ENCODE assay signal across 10 mouse cellular contexts in the genomic region with DNA sequence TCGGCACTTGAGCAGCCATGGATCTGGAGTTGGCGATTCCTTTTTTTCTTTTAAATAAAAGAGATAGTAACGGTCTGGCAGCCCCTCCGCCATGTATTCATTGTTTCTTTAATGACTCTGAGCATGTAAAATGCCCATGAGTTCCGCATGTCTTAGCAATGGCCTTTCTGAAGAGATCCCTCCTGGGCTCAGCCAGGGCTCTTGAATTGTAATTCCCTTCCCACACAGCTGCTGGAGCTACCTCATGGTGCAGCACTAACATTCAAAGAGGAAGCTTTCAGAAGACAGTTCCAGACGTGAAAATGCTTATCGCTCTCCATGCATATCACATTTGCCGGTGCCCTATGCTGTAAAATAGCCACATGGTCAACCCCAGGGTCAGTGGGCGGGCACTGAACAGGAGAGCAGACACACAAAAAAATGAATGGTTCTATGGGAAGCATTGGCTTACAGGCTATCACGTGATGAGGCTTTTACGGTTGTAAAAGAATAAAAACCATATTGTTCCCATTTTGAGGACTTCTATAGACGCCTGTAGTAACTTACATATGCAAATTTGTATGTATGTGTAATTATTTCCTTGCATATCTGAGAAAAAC.
"Had no signal": no experiment of that assay in that cellular context is flagged by ENCODE, and none has a peak within 500 bp of the region (broad histone marks: within the 10 kb centered on the region; RNA-seq: fewer than 3 reads in every experiment).

No protein-coding gene starts in this region.

- H3K9me3 ChIP-seq: limb, embryonic 12.5 days had no signal

- DNase-seq: kidney, adult 8-10 months; kidney, postnatal 36 days; liver; lung, adult 18-20 months; right cerebral cortex, postnatal 14 days; thymus, postnatal 36 days had no signal

- H3K9ac ChIP-seq: limb, embryonic 12.5 days; liver, embryonic 14.5 days had no signal

- ATAC-seq: intestine, postnatal 0 days had no signal

- H3K27ac ChIP-seq: kidney, postnatal 0 days; limb, embryonic 12.5 days; liver, embryonic 14.5 days had no signal

- H3K4me2 ChIP-seq: limb, embryonic 12.5 days had no signal

- H3K4me3 ChIP-seq: limb, embryonic 12.5 days had no signal

- H3K36me3 ChIP-seq: limb, embryonic 12.5 days had no signal

- H3K27me3 ChIP-seq: limb, embryonic 12.5 days had no signal
